Mouse (Mus musculus): Measurements from ENCODE around the gene Fbxw11.

DNA sequence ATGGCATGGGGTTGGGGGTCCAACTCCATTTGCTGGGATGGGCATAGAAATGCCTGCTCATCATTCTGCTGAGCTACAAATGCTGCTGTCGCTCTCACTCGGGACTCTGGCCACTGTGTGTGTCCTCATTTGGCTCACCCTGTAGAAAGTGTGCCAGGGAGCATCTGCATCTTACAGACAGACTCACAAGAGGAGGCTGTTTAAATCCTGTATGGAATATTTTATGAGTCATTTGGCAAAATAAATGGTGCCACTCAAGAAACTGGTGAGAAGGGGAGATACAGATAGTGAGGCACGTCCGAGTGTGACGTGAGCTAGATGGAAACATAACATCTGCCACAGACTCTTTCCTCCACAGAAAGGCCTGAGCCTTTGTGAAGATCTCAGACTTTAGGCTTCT is 95.2 kb downstream of the Fbxw11 start:
- TF ChIP-seq CTCF (IDR thresholded peaks at IDR 0.05; ENCODE audit: control insufficient read depth, insufficient read depth, insufficient replicate concordance, low read depth, low read length) = no peak
- no peak for TF ChIP-seq POLR2A (IDR thresholded peaks at IDR 0.05; ENCODE audit: control insufficient read depth, low read depth, low read length)
